Mouse (Mus musculus): Measurements from ENCODE around the gene Zfp362. TPM values are rescaled to one million over a fixed set of nuclear protein-coding genes. Genes with fewer than 3 reads are reported as not detected.

Gene Zfp362
- polyA plus RNA-seq, 1 experiment from 2014 or later: 44.7 TPM

- Histone ChIP-seq H3K4me3 (ENCODE audit: low read depth, low read length) (peak overlapping the region; percentile 57), H3K27ac (replicated peaks; ENCODE audit: low read depth, low read length) (peak overlapping the region; percentile 99), H3K4me1 (ENCODE audit: control insufficient read depth, insufficient read depth, low read length) (peaks cover 23% of the 10 kb centered on the region), H3K27me3 (ENCODE audit: control insufficient read depth, insufficient read depth, low read length) (no peaks in the 10 kb centered on the region), H3K36me3 (ENCODE audit: control insufficient read depth, insufficient read depth, low read length) (no peaks in the 10 kb centered on the region), H3K9ac (ENCODE audit: low read length) (peak overlapping the region; percentile 99), H3K4me2 (ENCODE audit: low read depth, severe bottlenecking) (peak overlapping the region; percentile 88), H3K9me3 (ENCODE audit: control insufficient read depth, low read length) (no peaks in the 10 kb centered on the region)
- WGBS: under 1% methylated on average over 74 of the region's 74 CpGs
- DNase-seq (ENCODE audit: low spot score) (peak; percentile 68), ATAC-seq (ENCODE audit: insufficient number of reproducible peaks, low FRiP score, low TSS enrichment, low read depth) (no peak)
These were observed 449 bp downstream of the Zfp362 start for GRCm38 (mm10) chr4:128805150-128806042.

- WGBS: 3% methylated on average over 6 of the region's 6 CpGs
- peaks cover 23% of the 10 kb centered on the region for H3K4me1 ChIP-seq (ENCODE audit: control insufficient read depth, insufficient read depth, low read length)
These were observed 1.3 kb downstream of the Zfp362 start for GRCm38 (mm10) chr4:128804426-128805149.

GRCm38 (mm10) chr4:128803569-128803968 is 2.3 kb downstream of the Zfp362 start:
- no peaks in the 10 kb centered on the region for H3K27me3 ChIP-seq (ENCODE audit: control insufficient read depth, insufficient read depth, low read length)
- DNase-seq (ENCODE audit: low spot score) (no peak), ATAC-seq (ENCODE audit: insufficient number of reproducible peaks, low FRiP score, low TSS enrichment, low read depth) (no peak)
- H3K9ac ChIP-seq (ENCODE audit: low read length): peak overlapping the region; percentile 22; the same call in 1 of the 2 replicates
- H3K9me3 ChIP-seq (ENCODE audit: control insufficient read depth, low read length): no peaks in the 10 kb centered on the region
- 0 out of 2 replicates have a peak overlapping the region, but pooled peaks have one; percentile 3 for H3K4me3 ChIP-seq (ENCODE audit: low read depth, low read length)
- no peaks in the 10 kb centered on the region for H3K36me3 ChIP-seq (ENCODE audit: control insufficient read depth, insufficient read depth, low read length)
- H3K27ac ChIP-seq (replicated peaks; ENCODE audit: low read depth, low read length): no peak overlapping the region
- H3K4me2 ChIP-seq (ENCODE audit: low read depth, severe bottlenecking): peak overlapping the region; percentile 88
- H3K4me1 ChIP-seq (ENCODE audit: control insufficient read depth, insufficient read depth, low read length): peaks cover 30% of the 10 kb centered on the region
- WGBS: 54% methylated on average over 5 of the region's 5 CpGs

More at GRCm38 (mm10) chr4:128804426-128805149, 1.3 kb downstream of the Zfp362 start:
- no peak for ATAC-seq (ENCODE audit: insufficient number of reproducible peaks, low FRiP score, low TSS enrichment, low read depth)
- Histone ChIP-seq H3K4me3 (ENCODE audit: low read depth, low read length) (peak overlapping the region; percentile 57), H3K27ac (replicated peaks; ENCODE audit: low read depth, low read length) (0 out of 2 replicates have a peak overlapping the region, but pooled peaks have one; percentile 39), H3K9ac (ENCODE audit: low read length) (peak overlapping the region; percentile 99), H3K36me3 (ENCODE audit: control insufficient read depth, insufficient read depth, low read length) (no peaks in the 10 kb centered on the region), H3K9me3 (ENCODE audit: control insufficient read depth, low read length) (no peaks in the 10 kb centered on the region), H3K4me2 (ENCODE audit: low read depth, severe bottlenecking) (peak overlapping the region; percentile 88), H3K27me3 (ENCODE audit: control insufficient read depth, insufficient read depth, low read length) (no peaks in the 10 kb centered on the region)
- DNase-seq (ENCODE audit: low spot score): peak; percentile 53

GRCm38 (mm10) chr4:128801675-128802465 is 4.0 kb downstream of the Zfp362 start:
- Histone ChIP-seq H3K9ac (ENCODE audit: low read length) (no peak overlapping the region), H3K36me3 (ENCODE audit: control insufficient read depth, insufficient read depth, low read length) (no peaks in the 10 kb centered on the region), H3K9me3 (ENCODE audit: control insufficient read depth, low read length) (no peaks in the 10 kb centered on the region), H3K27ac (replicated peaks; ENCODE audit: low read depth, low read length) (no peak overlapping the region), H3K4me2 (ENCODE audit: low read depth, severe bottlenecking) (no peak overlapping the region), H3K4me1 (ENCODE audit: control insufficient read depth, insufficient read depth, low read length) (peaks cover 35% of the 10 kb centered on the region), H3K4me3 (ENCODE audit: low read depth, low read length) (no peak overlapping the region), H3K27me3 (ENCODE audit: control insufficient read depth, insufficient read depth, low read length) (no peaks in the 10 kb centered on the region)
- 71% methylated on average over 9 of the region's 9 CpGs for WGBS
- ATAC-seq (ENCODE audit: insufficient number of reproducible peaks, low FRiP score, low TSS enrichment, low read depth): no peak
- DNase-seq (ENCODE audit: low spot score): no peak

- H3K9ac ChIP-seq (ENCODE audit: low read length): no peak overlapping the region
- H3K4me2 ChIP-seq (ENCODE audit: low read depth, severe bottlenecking): no peak overlapping the region
- H3K36me3 ChIP-seq (ENCODE audit: control insufficient read depth, insufficient read depth, low read length): 0 out of 2 replicates have a peak, but pooled peaks cover 2% of the 10 kb centered on the region
- ATAC-seq (ENCODE audit: insufficient number of reproducible peaks, low FRiP score, low TSS enrichment, low read depth) (no peak), DNase-seq (ENCODE audit: low spot score) (no peak)
- H3K4me3 ChIP-seq (ENCODE audit: low read depth, low read length): no peak overlapping the region
- no peaks in the 10 kb centered on the region for H3K27me3 ChIP-seq (ENCODE audit: control insufficient read depth, insufficient read depth, low read length)
- peak overlapping the region; percentile 14; the same call in 1 of the 2 replicates for H3K27ac ChIP-seq (replicated peaks; ENCODE audit: low read depth, low read length)
- whole genome bisulfite sequencing: 86% methylated on average over 8 of the region's 8 CpGs
- no peaks in the 10 kb centered on the region for H3K9me3 ChIP-seq (ENCODE audit: control insufficient read depth, low read length)
- peaks cover 26% of the 10 kb centered on the region for H3K4me1 ChIP-seq (ENCODE audit: control insufficient read depth, insufficient read depth, low read length)
These were observed 9.1 kb downstream of the Zfp362 start for GRCm38 (mm10) chr4:128796788-128797187.

GRCm38 (mm10) chr4:128795596-128795995 is 10.2 kb downstream of the Zfp362 start:
- 0 out of 2 replicates have a peak overlapping the region, but pooled peaks have one; percentile 11 for H3K4me2 ChIP-seq (ENCODE audit: low read depth, severe bottlenecking)
- no peaks in the 10 kb centered on the region for H3K9me3 ChIP-seq (ENCODE audit: control insufficient read depth, low read length)
- no peak overlapping the region for H3K9ac ChIP-seq (ENCODE audit: low read length)
- DNase-seq (ENCODE audit: low spot score) (peak; percentile 71), ATAC-seq (ENCODE audit: insufficient number of reproducible peaks, low FRiP score, low TSS enrichment, low read depth) (peak; percentile 28; the same call in 1 of the 2 replicates)
- H3K36me3 ChIP-seq (ENCODE audit: control insufficient read depth, insufficient read depth, low read length): 0 out of 2 replicates have a peak, but pooled peaks cover 2% of the 10 kb centered on the region
- WGBS: 3% methylated on average over 9 of the region's 9 CpGs
- no peak overlapping the region for H3K4me3 ChIP-seq (ENCODE audit: low read depth, low read length)
- peaks cover 28% of the 10 kb centered on the region for H3K4me1 ChIP-seq (ENCODE audit: control insufficient read depth, insufficient read depth, low read length)
- H3K27me3 ChIP-seq (ENCODE audit: control insufficient read depth, insufficient read depth, low read length): no peaks in the 10 kb centered on the region
- H3K27ac ChIP-seq (replicated peaks; ENCODE audit: low read depth, low read length): no peak overlapping the region

GRCm38 (mm10) chr4:128794198-128794597 is 11.6 kb downstream of the Zfp362 start:
- DNase-seq (ENCODE audit: low spot score): no peak
- Histone ChIP-seq H3K27ac (replicated peaks; ENCODE audit: low read depth, low read length) (no peak overlapping the region), H3K27me3 (ENCODE audit: control insufficient read depth, insufficient read depth, low read length) (no peaks in the 10 kb centered on the region), H3K9me3 (ENCODE audit: control insufficient read depth, low read length) (no peaks in the 10 kb centered on the region), H3K4me2 (ENCODE audit: low read depth, severe bottlenecking) (no peak overlapping the region), H3K36me3 (ENCODE audit: control insufficient read depth, insufficient read depth, low read length) (peaks cover 7% of the 10 kb centered on the region), H3K4me3 (ENCODE audit: low read depth, low read length) (no peak overlapping the region), H3K9ac (ENCODE audit: low read length) (no peak overlapping the region), H3K4me1 (ENCODE audit: control insufficient read depth, insufficient read depth, low read length) (peaks cover 29% of the 10 kb centered on the region)
- WGBS: 92% methylated on average over 8 of the region's 8 CpGs
- ATAC-seq (ENCODE audit: insufficient number of reproducible peaks, low FRiP score, low TSS enrichment, low read depth): no peak

Measured in limb, embryonic 11.5 days (tissue).